Mouse (Mus musculus) hindbrain, embryonic 16.5 days (tissue): ENCODE measurements around the gene Coq10b. TPM values are rescaled to one million over a fixed set of nuclear protein-coding genes. Genes with fewer than 3 reads are reported as not detected.
"Not testable (repeated sequence)": the region's sequence is repeated elsewhere in the genome, so short reads cannot be mapped to it uniquely, and the experiment has no call there.

Source experiments
- ATAC-seq: fragments of 200-750 bp; cut with Nextera tagmentation; 2 replicates; pipeline ENCODE4 v1.8.0; 2017; ENCODE audit warnings: moderate TSS enrichment, moderate library complexity
- H3K27ac ChIP-seq: fragments of 300-500 bp; sonication (generic); 2 replicates; pipeline ENCODE4 v1.5.1; 2014; ENCODE audit warnings: low read depth, mild to moderate bottlenecking, control low read depth, low read length, moderate library complexity
- H3K27me3 ChIP-seq: fragments of 300-500 bp; sonication (generic); replicated peaks from 2 replicates; pipeline ENCODE4 v1.6.1; 2014; ENCODE audit warnings: low read length; ENCODE audit not compliant: control insufficient read depth, insufficient read depth
- H3K36me3 ChIP-seq: fragments of 300-500 bp; sonication (generic); 2 replicates; pipeline ENCODE4 v1.6.1; 2014; ENCODE audit warnings: mild to moderate bottlenecking, low read length, moderate library complexity, mixed read lengths; ENCODE audit not compliant: control insufficient read depth, insufficient read depth
- H3K4me1 ChIP-seq: fragments of 300-500 bp; sonication (generic); 2 replicates; pipeline ENCODE4 v1.6.1; 2014; ENCODE audit warnings: low read depth, low read length; ENCODE audit not compliant: control insufficient read depth, insufficient read depth
- H3K4me2 ChIP-seq: fragments of 300-500 bp; sonication (generic); 2 replicates; pipeline ENCODE4 v1.6.1; 2014; ENCODE audit warnings: mild to moderate bottlenecking, low read length, control low read depth, moderate library complexity
- H3K4me3 ChIP-seq: fragments of 300-500 bp; sonication (generic); 2 replicates; pipeline ENCODE4 v1.5.1; 2014; ENCODE audit warnings: mild to moderate bottlenecking, low read length, control low read depth, moderate library complexity
- H3K9ac ChIP-seq: fragments of 300-500 bp; sonication (generic); 2 replicates; pipeline ENCODE4 v1.6.1; 2014; ENCODE audit warnings: low read depth, mild to moderate bottlenecking, control low read depth, low read length, moderate library complexity
- H3K9me3 ChIP-seq: fragments of 300-500 bp; sonication (generic); 2 replicates; pipeline ENCODE4 v1.6.1; 2014; ENCODE audit warnings: mild to moderate bottlenecking, low read length, moderate library complexity; ENCODE audit not compliant: control insufficient read depth
- WGBS: fragments of 180-500 bp; shearing (Covaris S2); extraction: QIAGEN DNeasy Blood & Tissue Kit; methylation state at CpG from one replicate; pipeline ENCODE4 v1.1.7; 2014; 5-methylcytosine and 5-hydroxymethylcytosine counted together
- polyA plus RNA-seq: library from polyadenylated mRNA; unstranded; fragments of >200 nt; fragmentation: Nextera tagmentation; extraction: Ambion mirVana; gene quantifications from 2 replicates; pipeline ENCODE4 v1.2.1, GENCODE M21; 2015

Gene Coq10b
- polyA plus RNA-seq, 1 experiment from 2014 or later: 28.9 TPM

DNA sequence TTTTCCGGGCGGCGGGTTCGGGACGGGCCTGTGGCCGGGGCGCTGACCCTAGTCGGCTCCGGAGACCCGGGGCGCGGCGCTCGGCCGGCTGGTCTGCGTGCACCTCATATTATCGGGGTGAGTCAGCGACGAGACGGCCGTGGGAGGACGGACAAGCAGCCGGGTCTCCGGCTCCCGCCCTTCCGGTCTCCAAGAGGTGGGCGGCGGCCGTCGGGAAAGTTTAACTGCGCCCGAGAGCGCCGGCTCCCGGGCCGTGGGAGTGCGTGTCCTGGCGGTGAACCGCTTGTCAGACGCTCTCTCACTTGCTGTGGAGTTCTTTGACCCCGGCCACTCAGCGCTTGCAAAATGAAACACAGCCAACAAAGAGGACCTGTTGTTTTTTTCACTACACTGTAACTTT, 435 bp downstream of the Coq10b start:
- H3K9ac ChIP-seq: peak overlapping the region; percentile 85
- no peak; the same call in 1 of the 2 replicates for ATAC-seq
- H3K4me3 ChIP-seq: peak overlapping the region; percentile 65
- H3K27me3 ChIP-seq: no peaks in the 10 kb centered on the region
- H3K27ac ChIP-seq: peak overlapping the region; percentile 88
- H3K9me3 ChIP-seq: no peaks in the 10 kb centered on the region
- H3K4me1 ChIP-seq: peaks cover 10% of the 10 kb centered on the region
- WGBS: under 1% methylated on average over 42 of the region's 42 CpGs
- no peaks in the 10 kb centered on the region; the same call in 1 of the 2 replicates for H3K36me3 ChIP-seq
- H3K4me2 ChIP-seq: peak overlapping the region; percentile 72

DNA sequence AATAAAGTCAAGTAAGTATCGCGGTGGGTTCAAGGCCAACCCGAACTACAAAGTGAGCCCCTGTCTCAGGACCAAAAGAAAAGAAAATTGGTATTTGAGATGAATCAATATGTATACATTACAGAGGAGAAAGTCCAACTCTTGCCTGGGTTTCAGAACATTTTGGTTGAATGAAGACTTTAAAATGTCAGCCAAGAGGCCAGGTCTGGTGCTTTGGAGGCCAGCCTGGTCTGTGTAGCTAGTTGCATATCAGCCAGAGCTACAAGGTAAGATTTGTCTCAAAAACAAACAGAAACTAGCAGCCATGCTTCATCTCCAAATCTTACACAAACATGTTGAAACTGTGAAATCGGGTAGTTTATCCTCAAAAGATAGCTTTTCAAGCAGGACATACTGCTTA, 1.0 kb downstream of the Coq10b start:
- H3K4me3 ChIP-seq: peak overlapping the region; percentile 65
- no peak overlapping the region for H3K27ac ChIP-seq
- no peaks in the 10 kb centered on the region; the same call in 1 of the 2 replicates for H3K36me3 ChIP-seq
- no peaks in the 10 kb centered on the region for H3K27me3 ChIP-seq
- WGBS: 80% methylated on average over 4 of the region's 4 CpGs
- no peaks in the 10 kb centered on the region for H3K9me3 ChIP-seq
- no peak for ATAC-seq
- peak overlapping the region; percentile 72 for H3K4me2 ChIP-seq
- H3K4me1 ChIP-seq: peaks cover 10% of the 10 kb centered on the region
- no peak overlapping the region for H3K9ac ChIP-seq

- Histone ChIP-seq H3K9me3 (no peaks in the 10 kb centered on the region), H3K36me3 (no peaks in the 10 kb centered on the region; the same call in 1 of the 2 replicates), H3K27ac (no peak overlapping the region), H3K4me2 (no peak overlapping the region), H3K4me3 (no peak overlapping the region), H3K9ac (no peak overlapping the region), H3K27me3 (no peaks in the 10 kb centered on the region), H3K4me1 (peaks cover 10% of the 10 kb centered on the region)
- no peak for ATAC-seq
- 92% methylated on average over 5 of the region's 5 CpGs for WGBS
Observed at GRCm38 (mm10) chr1:55055322-55056115, 2.9 kb downstream of the Coq10b start.

- not testable (repeated sequence) for H3K9ac ChIP-seq, H3K36me3 ChIP-seq, H3K27ac ChIP-seq, H3K4me2 ChIP-seq, ATAC-seq, H3K9me3 ChIP-seq, H3K4me3 ChIP-seq, H3K27me3 ChIP-seq, H3K4me1 ChIP-seq
- WGBS: 82% methylated on average over 2 of the region's 3 CpGs
Observed at GRCm38 (mm10) chr1:55058383-55058782, 5.8 kb downstream of the Coq10b start.

DNA sequence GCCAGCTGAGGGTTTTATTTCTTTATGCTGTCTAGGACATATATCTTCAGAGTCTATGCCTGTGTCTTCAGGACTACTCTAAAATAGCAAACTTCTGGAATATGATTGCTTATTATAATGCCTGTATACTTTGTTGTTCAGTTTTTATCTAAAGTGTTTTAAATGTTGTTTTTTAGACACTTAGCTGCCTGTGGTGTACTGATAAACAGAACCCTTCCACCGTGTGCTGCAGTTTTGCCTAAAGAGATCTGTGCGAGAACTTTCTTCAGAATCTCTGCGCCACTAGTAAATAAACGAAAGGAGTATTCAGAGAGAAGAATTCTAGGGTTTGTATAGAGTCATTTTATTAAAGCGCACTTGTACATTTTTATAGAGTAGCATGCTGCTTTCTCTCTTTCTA, 8.5 kb downstream of the Coq10b start:
- no peaks in the 10 kb centered on the region for H3K4me1 ChIP-seq
- ATAC-seq: no peak
- H3K27ac ChIP-seq: no peak overlapping the region
- H3K27me3 ChIP-seq: no peaks in the 10 kb centered on the region
- no peak overlapping the region for H3K4me2 ChIP-seq
- no peak overlapping the region for H3K9ac ChIP-seq
- H3K4me3 ChIP-seq: no peak overlapping the region
- 93% methylated on average over 5 of the region's 5 CpGs for WGBS
- no peaks in the 10 kb centered on the region for H3K9me3 ChIP-seq
- H3K36me3 ChIP-seq: peaks cover 15% of the 10 kb centered on the region

DNA sequence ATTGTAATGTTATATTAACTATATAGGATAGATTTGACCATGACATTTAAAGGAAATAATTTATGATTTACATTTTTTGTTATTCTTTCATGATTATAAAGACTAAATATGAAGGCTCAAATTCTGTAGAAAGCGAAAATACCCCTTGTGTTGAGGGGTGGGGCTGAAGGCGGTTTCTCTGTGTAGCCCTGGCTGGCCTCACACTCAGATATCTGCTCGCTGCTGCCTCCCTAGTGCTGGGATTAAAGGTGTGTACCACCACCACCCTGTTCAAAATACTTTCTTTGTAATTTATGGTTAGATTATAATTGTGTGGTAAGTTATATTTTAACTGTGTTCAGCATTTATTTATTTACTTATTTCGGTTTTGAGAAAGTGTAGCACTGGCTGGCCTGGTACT, 9.2 kb downstream of the Coq10b start:
- WGBS: 99% methylated on average over 4 of the region's 4 CpGs

DNA sequence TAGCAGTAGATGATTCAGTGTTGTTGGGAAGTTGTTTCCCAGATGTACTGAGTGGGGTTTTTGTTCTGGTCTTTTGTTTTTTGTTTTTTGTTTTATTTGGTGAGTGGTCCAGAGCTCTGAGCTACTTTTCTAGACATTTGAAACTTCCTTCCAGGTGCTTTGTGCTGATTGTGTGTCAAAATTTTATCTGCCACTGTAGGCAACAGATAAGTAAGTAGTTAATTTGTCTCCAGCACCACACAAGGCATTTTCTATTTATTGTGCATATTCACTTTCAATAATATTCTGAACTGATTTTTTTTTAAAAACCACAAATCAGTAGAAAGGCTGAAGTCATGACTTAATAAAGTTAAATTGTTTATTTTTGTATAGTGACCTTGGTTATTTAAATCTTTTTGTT, 19.8 kb downstream of the Coq10b start:
- H3K27ac ChIP-seq, H3K9me3 ChIP-seq, H3K4me3 ChIP-seq, H3K4me2 ChIP-seq, H3K36me3 ChIP-seq, H3K4me1 ChIP-seq, H3K9ac ChIP-seq, H3K27me3 ChIP-seq, ATAC-seq: not testable (repeated sequence)

More for the DNA sequence above, 9.2 kb downstream of the Coq10b start:
- no peak for ATAC-seq
- Histone ChIP-seq H3K4me2 (no peak overlapping the region), H3K9ac (no peak overlapping the region), H3K4me1 (no peaks in the 10 kb centered on the region), H3K27ac (no peak overlapping the region), H3K36me3 (peaks cover 16% of the 10 kb centered on the region), H3K9me3 (no peaks in the 10 kb centered on the region), H3K27me3 (no peaks in the 10 kb centered on the region), H3K4me3 (no peak overlapping the region)

DNA sequence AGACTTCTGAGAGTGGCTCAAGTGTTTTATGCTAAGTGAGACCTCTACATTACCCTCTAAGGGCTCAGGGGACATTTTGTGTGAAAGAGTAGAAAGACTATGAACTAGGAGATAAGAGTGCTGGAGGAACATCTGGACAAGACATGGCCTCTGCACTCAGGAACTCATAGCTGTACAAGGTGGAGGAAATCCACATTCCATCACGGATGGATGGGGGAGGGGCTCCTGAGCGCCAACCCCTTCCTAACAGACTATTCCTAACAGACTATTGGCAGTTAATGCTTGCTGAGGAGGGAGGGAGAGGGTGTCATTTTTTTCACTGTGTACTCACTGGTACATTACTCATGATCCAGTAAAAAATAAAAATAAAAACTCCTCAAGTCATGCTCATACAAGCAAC, 22.2 kb downstream of the Coq10b start:
- no peaks in the 10 kb centered on the region for H3K27me3 ChIP-seq
- 62% methylated on average over 2 of the region's 2 CpGs for WGBS
- no peaks in the 10 kb centered on the region for H3K4me1 ChIP-seq
- no peak overlapping the region for H3K4me2 ChIP-seq
- no peaks in the 10 kb centered on the region for H3K9me3 ChIP-seq
- H3K9ac ChIP-seq: no peak overlapping the region
- H3K27ac ChIP-seq: no peak overlapping the region
- no peak for ATAC-seq
- no peak overlapping the region for H3K4me3 ChIP-seq
- H3K36me3 ChIP-seq: peaks cover 14% of the 10 kb centered on the region

DNA sequence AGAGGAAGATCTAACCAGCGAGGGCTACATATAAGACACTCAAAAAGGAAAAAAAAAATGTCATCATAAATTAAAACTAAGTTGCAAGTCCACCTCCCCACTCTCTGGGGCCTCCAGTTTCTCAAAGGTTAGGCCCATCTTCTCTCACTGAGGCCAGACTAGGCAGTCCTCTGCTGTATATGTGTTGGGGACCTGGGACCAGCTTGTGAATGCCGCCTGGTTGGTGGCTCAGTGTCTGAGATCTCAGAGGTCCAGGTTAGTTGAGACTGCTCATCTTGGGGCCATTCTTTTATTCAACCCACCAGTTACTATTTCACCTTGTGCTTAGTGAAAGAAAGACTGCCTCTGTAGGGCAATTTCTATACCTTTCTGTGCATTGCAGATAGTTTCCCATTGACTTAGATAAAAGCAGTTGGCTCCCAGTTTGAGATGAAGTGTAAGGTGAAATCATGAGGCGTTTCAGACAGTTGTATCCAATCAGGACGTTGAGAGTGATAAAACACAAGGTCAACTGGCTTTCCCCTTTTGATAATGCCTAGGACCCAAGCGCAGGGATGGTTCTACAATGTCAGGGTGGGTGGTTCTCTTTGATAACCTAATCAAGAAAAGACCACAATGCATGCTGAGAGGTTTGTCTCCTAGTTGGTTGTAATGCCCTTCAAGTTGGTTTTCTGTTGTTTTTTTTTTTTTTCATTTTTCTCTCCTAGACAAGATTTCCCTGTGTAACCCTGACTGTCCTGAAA, 23.3 kb downstream of the Coq10b start:
- H3K4me2 ChIP-seq: no peak overlapping the region
- no peaks in the 10 kb centered on the region for H3K9me3 ChIP-seq
- H3K27ac ChIP-seq: no peak overlapping the region
- H3K4me3 ChIP-seq: no peak overlapping the region
- H3K4me1 ChIP-seq: no peaks in the 10 kb centered on the region
- H3K27me3 ChIP-seq: no peaks in the 10 kb centered on the region
- WGBS: 74% methylated on average over 5 of the region's 5 CpGs
- H3K9ac ChIP-seq: no peak overlapping the region
- peaks cover 20% of the 10 kb centered on the region for H3K36me3 ChIP-seq
- no peak for ATAC-seq
